Mouse (Mus musculus): ENCODE data around the gene Filip1. TPM values are rescaled to one million over a fixed set of nuclear protein-coding genes. Genes with fewer than 3 reads are reported as not detected.
"Not testable (repeated sequence)": the region's sequence is repeated elsewhere in the genome, so short reads cannot be mapped to it uniquely, and the experiment has no call there.

The Filip1 gene
- polyA plus RNA-seq, 1 experiment, result 2.9 TPM

GRCm38 (mm10) chr9:80026581-80027021, 13.9 kb upstream of the Filip1 start:
- H3K27ac ChIP-seq (ENCODE audit: insufficient read depth, low read length), result no peak overlapping the region
- no peak overlapping the region for H3K4me3 ChIP-seq (replicated peaks; ENCODE audit: insufficient read depth, low read depth, low read length)
- TF ChIP-seq CTCF (IDR thresholded peaks at IDR 0.05; ENCODE audit: borderline replicate concordance, insufficient read depth, low read depth, low read length) (no peak), POLR2A (IDR thresholded peaks at IDR 0.05; ENCODE audit: borderline replicate concordance, insufficient read depth, low read length) (no peak)
- 66% methylated on average over 6 of the region's 6 CpGs for WGBS
- H3K4me1 ChIP-seq (ENCODE audit: control insufficient read depth, insufficient read depth, low read length), result no peaks in the 10 kb centered on the region
- DNase-seq, result no peak
- H3K27me3 ChIP-seq (ENCODE audit: control insufficient read depth, insufficient read depth, low read length), result no peaks in the 10 kb centered on the region

- peak; percentile 22 to 25 for DNase-seq
Measured at GRCm38 (mm10) chr9:80026017-80026416, 13.4 kb upstream of the Filip1 start.

GRCm38 (mm10) chr9:80025347-80025746, 12.7 kb upstream of the Filip1 start:
- DNase-seq; H3K4me1 ChIP-seq (ENCODE audit: control insufficient read depth, insufficient read depth, low read length); H3K27ac ChIP-seq (ENCODE audit: insufficient read depth, low read length); H3K4me3 ChIP-seq (replicated peaks; ENCODE audit: insufficient read depth, low read depth, low read length); H3K27me3 ChIP-seq (ENCODE audit: control insufficient read depth, insufficient read depth, low read length): not testable (repeated sequence)
- WGBS, result 86% methylated on average over 5 of the region's 5 CpGs

More at GRCm38 (mm10) chr9:80026017-80026416, 13.4 kb upstream of the Filip1 start:
- Histone ChIP-seq H3K4me3 (replicated peaks; ENCODE audit: insufficient read depth, low read depth, low read length) (no peak overlapping the region), H3K4me1 (ENCODE audit: control insufficient read depth, insufficient read depth, low read length) (no peaks in the 10 kb centered on the region), H3K27ac (ENCODE audit: insufficient read depth, low read length) (no peak overlapping the region), H3K27me3 (ENCODE audit: control insufficient read depth, insufficient read depth, low read length) (no peaks in the 10 kb centered on the region)
- TF ChIP-seq POLR2A (IDR thresholded peaks at IDR 0.05; ENCODE audit: borderline replicate concordance, insufficient read depth, low read length) (no peak), CTCF (IDR thresholded peaks at IDR 0.05; ENCODE audit: borderline replicate concordance, insufficient read depth, low read depth, low read length) (peak; percentile 51)
- 1% methylated on average over 2 of the region's 2 CpGs for WGBS

GRCm38 (mm10) chr9:80022821-80023220, 10.2 kb upstream of the Filip1 start:
- Histone ChIP-seq H3K4me1 (ENCODE audit: control insufficient read depth, insufficient read depth, low read length) (no peaks in the 10 kb centered on the region), H3K27me3 (ENCODE audit: control insufficient read depth, insufficient read depth, low read length) (no peaks in the 10 kb centered on the region), H3K4me3 (replicated peaks; ENCODE audit: insufficient read depth, low read depth, low read length) (no peak overlapping the region), H3K27ac (ENCODE audit: insufficient read depth, low read length) (no peak overlapping the region)
- no peak for TF ChIP-seq CTCF (IDR thresholded peaks at IDR 0.05; ENCODE audit: borderline replicate concordance, insufficient read depth, low read depth, low read length)
- TF ChIP-seq POLR2A (IDR thresholded peaks at IDR 0.05; ENCODE audit: borderline replicate concordance, insufficient read depth, low read length), result no peak
- DNase-seq, result no peak
- 65% methylated on average over 8 of the region's 8 CpGs for WGBS

GRCm38 (mm10) chr9:80021648-80022047, 9.0 kb upstream of the Filip1 start:
- Histone ChIP-seq H3K27ac (ENCODE audit: insufficient read depth, low read length) (no peak overlapping the region), H3K27me3 (ENCODE audit: control insufficient read depth, insufficient read depth, low read length) (no peaks in the 10 kb centered on the region), H3K4me1 (ENCODE audit: control insufficient read depth, insufficient read depth, low read length) (no peaks in the 10 kb centered on the region), H3K4me3 (replicated peaks; ENCODE audit: insufficient read depth, low read depth, low read length) (no peak overlapping the region)
- TF ChIP-seq CTCF (IDR thresholded peaks at IDR 0.05; ENCODE audit: borderline replicate concordance, insufficient read depth, low read depth, low read length), result no peak
- TF ChIP-seq POLR2A (IDR thresholded peaks at IDR 0.05; ENCODE audit: borderline replicate concordance, insufficient read depth, low read length), result no peak
- 0% methylated on average over 1 of the region's 1 CpGs for WGBS
- DNase-seq, result no peak

- WGBS, result 79% methylated on average over 3 of the region's 3 CpGs
- TF ChIP-seq CTCF (IDR thresholded peaks at IDR 0.05; ENCODE audit: borderline replicate concordance, insufficient read depth, low read depth, low read length) (no peak), POLR2A (IDR thresholded peaks at IDR 0.05; ENCODE audit: borderline replicate concordance, insufficient read depth, low read length) (no peak)
- DNase-seq, result no peak
Measured at GRCm38 (mm10) chr9:80020429-80020828, 7.8 kb upstream of the Filip1 start.

GRCm38 (mm10) chr9:80012016-80012415, 635 bp downstream of the Filip1 start:
- 82% methylated on average over 13 of the region's 13 CpGs for WGBS
- no peak overlapping the region for H3K27ac ChIP-seq (ENCODE audit: insufficient read depth, low read length)
- H3K27me3 ChIP-seq (ENCODE audit: control insufficient read depth, insufficient read depth, low read length), result no peaks in the 10 kb centered on the region
- TF ChIP-seq CTCF (IDR thresholded peaks at IDR 0.05; ENCODE audit: borderline replicate concordance, insufficient read depth, low read depth, low read length) (no peak), POLR2A (IDR thresholded peaks at IDR 0.05; ENCODE audit: borderline replicate concordance, insufficient read depth, low read length) (no peak)
- no peak for DNase-seq
- H3K4me3 ChIP-seq (replicated peaks; ENCODE audit: insufficient read depth, low read depth, low read length), result no peak overlapping the region
- H3K4me1 ChIP-seq (ENCODE audit: control insufficient read depth, insufficient read depth, low read length), result no peaks in the 10 kb centered on the region

More at GRCm38 (mm10) chr9:80020429-80020828, 7.8 kb upstream of the Filip1 start:
- H3K4me1 ChIP-seq (ENCODE audit: control insufficient read depth, insufficient read depth, low read length), result no peaks in the 10 kb centered on the region
- no peaks in the 10 kb centered on the region for H3K27me3 ChIP-seq (ENCODE audit: control insufficient read depth, insufficient read depth, low read length)
- no peak overlapping the region for H3K4me3 ChIP-seq (replicated peaks; ENCODE audit: insufficient read depth, low read depth, low read length)
- no peak overlapping the region for H3K27ac ChIP-seq (ENCODE audit: insufficient read depth, low read length)

- H3K27ac ChIP-seq (ENCODE audit: insufficient read depth, low read length), result no peak overlapping the region
- H3K4me1 ChIP-seq (ENCODE audit: control insufficient read depth, insufficient read depth, low read length), result no peaks in the 10 kb centered on the region
- H3K4me3 ChIP-seq (replicated peaks; ENCODE audit: insufficient read depth, low read depth, low read length), result no peak overlapping the region
- TF ChIP-seq POLR2A (IDR thresholded peaks at IDR 0.05; ENCODE audit: borderline replicate concordance, insufficient read depth, low read length), result no peak
- peak; percentile 93 for TF ChIP-seq CTCF (IDR thresholded peaks at IDR 0.05; ENCODE audit: borderline replicate concordance, insufficient read depth, low read depth, low read length)
- WGBS, result 31% methylated on average over 14 of the region's 14 CpGs
- no peaks in the 10 kb centered on the region for H3K27me3 ChIP-seq (ENCODE audit: control insufficient read depth, insufficient read depth, low read length)
- peak; percentile 55 to 69 for DNase-seq
Measured at GRCm38 (mm10) chr9:80002394-80003188, 10.1 kb downstream of the Filip1 start.
